Mouse (Mus musculus): ENCODE measurements around the gene 4930469K13Rik.
"Not testable (repeated sequence)": the region's sequence is repeated elsewhere in the genome, so short reads cannot be mapped to it uniquely, and the experiment has no call there.

The 4930469K13Rik gene

GRCm38 (mm10) chr11:34098422-34098821 is at the start of gene 4930469K13Rik:
Gene 4930469K13Rik, minus strand, starts transcription at chr11:34098554.
- DNase-seq (ENCODE audit: low spot score) = no peak

GRCm38 (mm10) chr11:34146934-34147333 is 48.6 kb upstream of the 4930469K13Rik start:
- DNase-seq (ENCODE audit: low spot score) = no peak

GRCm38 (mm10) chr11:34144421-34144820 is 46.1 kb upstream of the 4930469K13Rik start:
- DNase-seq (ENCODE audit: low spot score) = peak; percentile 53

DNA sequence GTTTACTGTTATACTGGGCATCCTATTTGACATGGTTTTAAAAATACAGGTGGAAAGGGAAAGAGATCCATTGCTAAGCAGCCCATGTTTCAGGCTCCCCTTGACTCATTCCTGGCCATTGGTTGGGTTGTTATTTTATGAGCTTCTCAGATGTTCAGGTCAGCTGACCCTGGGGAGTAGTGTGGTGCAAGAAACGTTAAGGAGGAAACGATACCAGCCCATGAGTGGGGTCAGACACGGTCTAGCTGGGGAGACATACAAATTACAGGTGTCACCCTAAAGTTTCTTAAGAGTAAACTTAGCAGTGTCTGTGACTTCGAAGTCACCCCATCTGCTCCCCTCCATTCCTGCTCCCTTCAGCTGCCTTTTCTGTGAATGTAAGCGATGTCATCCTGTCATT is 45.6 kb upstream of the 4930469K13Rik start:
- DNase-seq (ENCODE audit: low spot score) = no peak

DNA sequence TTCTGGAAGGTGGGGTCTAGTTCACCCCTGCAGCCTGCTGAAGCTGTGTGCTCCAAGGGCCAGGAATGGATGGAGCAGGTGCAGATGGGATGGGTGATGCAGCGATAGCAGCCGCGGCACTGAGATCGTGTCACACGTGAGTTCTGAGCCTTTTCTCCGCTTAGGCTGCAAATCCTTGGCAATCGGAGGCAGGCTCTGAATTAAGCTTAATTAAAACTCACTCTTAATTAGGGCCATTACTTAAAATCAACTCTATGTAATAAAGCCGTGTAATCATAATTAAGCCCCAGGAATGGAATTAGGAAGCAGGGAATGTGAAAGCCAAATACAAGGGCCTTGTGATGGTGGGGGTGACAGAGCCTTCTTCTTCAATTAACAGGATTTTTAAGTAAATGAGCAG is 40.9 kb upstream of the 4930469K13Rik start:
- no peak for DNase-seq (ENCODE audit: low spot score)

- no peak for DNase-seq (ENCODE audit: low spot score)
Measured at GRCm38 (mm10) chr11:34128412-34128811, 30.1 kb upstream of the 4930469K13Rik start.

DNA sequence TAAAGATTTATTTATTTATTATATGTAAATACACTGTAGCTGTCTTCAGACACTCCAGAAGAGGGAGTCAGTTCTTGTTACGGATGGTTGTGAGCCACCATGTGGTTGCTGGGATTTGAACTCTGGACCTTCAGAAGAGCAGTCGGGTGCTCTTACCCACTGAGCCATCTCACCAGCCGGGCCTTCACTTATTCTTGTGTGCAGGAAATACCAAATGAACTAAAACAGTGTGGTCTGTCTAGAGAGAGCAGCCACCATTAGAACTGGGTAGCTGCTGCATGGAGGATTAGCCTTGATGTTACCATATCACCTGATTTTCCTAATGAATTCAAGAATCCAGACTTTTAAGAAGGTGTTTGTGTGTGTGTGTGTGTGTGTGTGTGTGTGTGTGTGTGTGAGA is 27.4 kb upstream of the 4930469K13Rik start:
- not testable (repeated sequence) for DNase-seq (ENCODE audit: low spot score)

- no peak for DNase-seq (ENCODE audit: low spot score)
Measured at GRCm38 (mm10) chr11:34124852-34125251, 26.5 kb upstream of the 4930469K13Rik start.

DNA sequence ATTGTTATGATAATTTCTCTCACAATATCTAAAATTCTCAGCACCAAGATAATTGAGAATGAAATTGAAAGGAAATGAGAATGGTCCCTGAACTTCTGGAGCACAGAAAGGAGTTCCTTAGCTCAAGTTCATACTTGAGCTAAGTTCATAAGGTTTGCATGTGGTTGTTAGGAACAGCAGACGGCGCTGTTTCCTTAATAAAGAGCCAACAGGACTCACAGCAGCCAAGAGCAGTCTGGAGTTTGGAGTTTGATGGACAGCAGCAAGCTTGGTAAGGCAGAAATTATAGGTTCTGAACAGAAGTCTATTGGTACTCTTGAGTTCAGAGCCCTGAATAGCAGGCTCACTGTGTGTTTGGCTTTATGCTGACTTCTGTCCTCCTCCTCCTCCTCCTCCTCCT is 24.8 kb upstream of the 4930469K13Rik start:
- DNase-seq (ENCODE audit: low spot score) = no peak

- DNase-seq (ENCODE audit: low spot score) = no peak
Measured at GRCm38 (mm10) chr11:34118319-34118718, 20.0 kb upstream of the 4930469K13Rik start.

DNA sequence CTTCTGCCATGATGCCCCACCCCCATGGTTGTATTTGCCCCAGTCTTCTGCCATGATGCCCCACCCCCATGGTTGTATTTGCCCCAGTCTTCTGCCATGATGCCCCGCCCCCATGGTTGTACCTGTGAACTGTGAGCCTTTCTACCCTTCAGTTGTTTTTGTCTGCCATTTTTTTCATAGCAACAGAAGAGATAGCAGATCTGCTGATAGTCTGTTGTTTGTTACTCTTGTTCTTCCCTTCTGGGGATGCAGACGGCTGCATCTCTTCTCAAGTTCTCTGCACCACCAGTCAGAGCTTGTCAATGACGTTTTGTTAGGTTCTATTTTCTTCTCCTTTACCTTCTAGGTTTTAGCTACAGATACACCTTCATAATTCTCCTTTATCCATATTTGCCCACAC is 19.2 kb upstream of the 4930469K13Rik start:
- no peak for DNase-seq (ENCODE audit: low spot score)

DNA sequence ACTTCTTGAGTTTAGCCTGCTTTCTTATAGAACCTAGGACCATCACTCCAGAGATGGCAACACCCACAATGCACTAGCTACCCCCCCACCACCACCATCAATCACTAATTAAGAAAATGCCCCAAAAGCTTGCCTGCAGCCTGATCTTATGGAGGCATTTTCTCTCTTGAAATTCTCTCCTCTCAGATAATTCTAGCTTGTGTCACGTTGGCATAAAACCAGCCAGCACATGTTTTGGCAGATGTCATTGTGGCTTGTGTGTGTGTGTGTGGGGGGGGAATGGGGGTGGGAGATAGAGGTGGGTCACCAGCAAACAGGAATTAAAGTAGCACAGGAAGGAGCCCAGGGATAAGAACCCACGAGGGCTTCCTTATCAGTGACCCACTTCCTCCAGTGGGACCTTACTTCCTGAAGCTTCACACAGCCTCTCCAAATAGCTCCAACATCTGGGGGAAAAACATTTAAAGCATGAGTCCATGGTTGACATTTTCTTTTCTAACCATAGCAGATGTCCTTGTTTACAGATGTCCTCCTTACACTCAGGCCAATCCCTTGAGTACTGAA is 18.3 kb upstream of the 4930469K13Rik start:
- no peak for DNase-seq (ENCODE audit: low spot score)

GRCm38 (mm10) chr11:34113760-34114159 is 15.4 kb upstream of the 4930469K13Rik start:
- no peak for DNase-seq (ENCODE audit: low spot score)

DNA sequence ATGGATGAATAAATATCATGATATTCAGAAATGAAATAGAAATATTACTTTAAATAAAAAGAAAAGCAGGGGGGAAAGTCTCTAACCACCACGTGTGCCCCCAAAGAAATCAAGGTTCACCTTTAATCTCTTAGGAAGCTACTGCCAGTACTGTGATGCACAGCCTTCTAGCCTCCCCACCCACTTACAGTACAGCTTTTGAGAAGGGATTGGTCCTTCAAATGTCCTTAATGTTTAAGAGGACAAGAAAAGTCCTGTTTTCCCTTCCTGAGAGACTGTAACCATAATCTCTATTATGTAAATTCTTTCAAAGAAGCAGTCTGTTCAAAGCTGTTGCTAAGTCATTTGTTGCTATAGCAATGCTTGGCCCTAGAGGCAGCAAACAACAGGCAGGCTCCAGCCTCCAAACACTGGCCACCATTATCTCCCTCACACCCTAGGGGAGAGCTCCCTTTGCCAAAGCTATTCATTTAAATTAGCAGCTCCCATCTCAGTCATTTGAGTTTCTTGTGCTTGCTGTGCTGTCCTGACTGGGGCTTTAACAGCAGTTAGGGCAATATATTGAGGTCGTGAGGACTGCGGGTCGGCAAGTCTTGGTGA is 14.5 kb upstream of the 4930469K13Rik start:
- DNase-seq (ENCODE audit: low spot score) = no peak

- no peak for DNase-seq (ENCODE audit: low spot score)
Measured at GRCm38 (mm10) chr11:34111940-34112339, 13.6 kb upstream of the 4930469K13Rik start.

DNA sequence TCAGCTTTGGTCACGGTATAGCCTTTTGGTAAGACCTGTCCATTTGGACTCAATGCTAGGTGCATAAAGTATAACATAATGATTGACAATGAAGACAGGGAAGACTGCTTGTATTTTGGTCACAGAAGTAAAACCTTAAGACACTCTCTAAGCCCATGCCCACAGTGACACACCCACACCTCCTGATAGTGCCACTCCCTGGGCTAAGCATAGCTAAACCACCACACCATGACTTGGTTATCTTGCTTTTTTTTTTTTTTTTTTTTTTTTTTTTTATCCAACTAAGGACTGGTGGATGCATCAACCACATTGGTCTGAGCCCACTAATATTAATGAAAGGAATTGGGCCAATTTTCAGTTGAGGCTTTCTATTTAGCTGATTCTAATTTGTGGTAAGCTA is 10.9 kb upstream of the 4930469K13Rik start:
- DNase-seq (ENCODE audit: low spot score) = no peak

GRCm38 (mm10) chr11:34104919-34105318 is 6.6 kb upstream of the 4930469K13Rik start:
- no peak for DNase-seq (ENCODE audit: low spot score)

DNA sequence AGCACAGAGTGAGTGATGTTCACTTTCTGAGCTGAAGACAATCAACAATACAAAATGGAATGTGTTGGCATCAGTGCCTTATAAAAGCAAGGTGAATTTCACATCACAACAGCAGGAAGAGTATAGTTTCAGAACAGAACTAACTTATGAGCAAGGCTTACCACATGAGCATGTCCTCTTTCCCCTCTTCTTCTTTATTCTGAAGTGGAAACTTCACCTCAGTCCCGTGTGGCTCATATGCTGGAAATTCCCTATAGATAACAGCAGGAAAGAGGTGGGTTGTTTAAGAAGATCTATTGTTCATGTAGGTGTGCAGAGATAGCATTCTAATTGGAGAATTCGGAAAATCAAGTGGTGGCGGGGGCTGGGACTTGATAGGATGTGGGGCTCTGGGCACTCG is 3.5 kb upstream of the 4930469K13Rik start:
- no peak for DNase-seq (ENCODE audit: low spot score)

GRCm38 (mm10) chr11:34087064-34087463 is 11.3 kb downstream of the 4930469K13Rik start:
- no peak for DNase-seq (ENCODE audit: low spot score)

DNA sequence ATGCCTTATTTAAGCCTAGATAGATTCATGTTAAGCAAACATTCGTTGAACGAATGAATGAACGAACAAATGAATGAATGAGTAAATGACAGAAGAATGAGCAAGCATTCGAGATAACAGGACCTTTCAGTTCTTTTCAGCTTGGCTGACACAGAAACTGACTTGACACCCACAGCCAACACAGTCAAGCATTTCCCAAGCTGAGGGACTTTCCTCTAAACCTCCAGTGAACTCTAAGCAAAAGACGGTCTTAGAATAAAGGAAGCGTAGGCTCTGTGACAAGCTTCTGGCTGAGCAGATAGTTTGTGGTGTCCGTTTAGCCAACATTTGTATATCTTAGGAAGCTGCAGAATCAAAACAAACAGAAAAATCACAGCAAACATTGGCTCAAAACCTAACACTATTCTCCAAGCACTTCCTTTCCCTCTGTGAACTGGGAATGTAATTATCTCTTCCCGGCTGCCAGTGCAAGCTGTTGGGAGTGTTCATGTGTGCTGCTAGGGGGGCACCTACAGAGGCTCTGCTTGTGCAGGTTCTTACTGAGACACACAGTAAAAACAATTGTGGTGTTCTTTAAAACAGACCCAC is 12.1 kb downstream of the 4930469K13Rik start:
- no peak for DNase-seq (ENCODE audit: low spot score)

- DNase-seq (ENCODE audit: low spot score) = no peak
Measured at GRCm38 (mm10) chr11:34084639-34085038, 13.7 kb downstream of the 4930469K13Rik start.

- no peak for DNase-seq (ENCODE audit: low spot score)
Measured at GRCm38 (mm10) chr11:34083795-34084194, 14.6 kb downstream of the 4930469K13Rik start.

DNA sequence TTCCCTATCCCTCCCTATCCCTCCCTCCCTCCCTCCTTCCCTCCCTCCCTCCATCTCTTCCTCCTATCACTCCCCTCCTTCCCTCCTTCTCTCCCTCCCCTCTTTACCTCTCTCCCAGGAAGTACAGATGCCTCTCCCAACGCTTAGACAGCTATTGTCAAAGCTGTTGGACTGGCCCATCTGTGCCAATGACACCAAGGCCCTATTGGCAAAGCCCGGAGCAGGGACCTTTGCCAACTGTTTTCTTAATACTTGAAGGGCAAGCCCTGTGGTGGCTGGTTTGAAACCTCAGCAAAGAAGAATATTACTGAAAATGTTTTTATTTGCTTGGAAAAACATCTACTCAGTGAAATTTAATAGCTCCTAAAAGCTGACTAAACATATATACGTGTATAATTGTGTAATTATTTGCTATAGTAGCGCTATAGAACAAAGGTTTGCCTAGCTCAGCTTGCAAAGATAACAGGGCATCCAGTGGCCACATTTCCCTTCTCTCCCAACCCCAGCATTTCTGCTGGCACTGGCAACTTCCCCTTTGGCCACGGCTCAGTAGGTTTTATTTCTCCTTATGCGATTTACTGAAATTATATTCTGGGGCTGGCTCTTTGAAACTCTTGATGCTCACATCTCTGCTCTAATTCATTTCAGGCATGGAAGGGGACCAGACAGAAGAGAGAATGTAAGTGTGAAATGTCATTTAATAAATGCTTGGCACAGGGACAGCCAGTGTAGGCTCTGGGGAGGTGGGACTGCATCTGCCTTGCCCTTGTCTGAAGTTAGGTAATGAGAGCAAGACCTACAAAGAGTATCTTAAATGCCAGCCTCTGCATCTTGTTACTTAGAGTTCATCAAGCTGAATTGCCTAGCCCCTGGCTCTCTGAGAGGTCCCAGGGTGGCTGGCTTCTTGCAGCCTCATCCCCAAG is 18.6 kb downstream of the 4930469K13Rik start:
- DNase-seq (ENCODE audit: low spot score) = no peak

Data from layer of hippocampus, adult 9-10 months (tissue).